Mouse (Mus musculus): Measurements from ENCODE around the gene Ppox. TPM values are rescaled to one million over a fixed set of nuclear protein-coding genes. Genes with fewer than 3 reads are reported as not detected.
A peak's percentile ranks its signal among the peaks of the same experiment; 100 is the strongest.
"Not testable (repeated sequence)": the region's sequence is repeated elsewhere in the genome, so short reads cannot be mapped to it uniquely, and the experiment has no call there.

The Ppox gene
- polyA plus RNA-seq, 1 experiment from 2014 or later, result 8.6 TPM

- peaks cover 18% of the 10 kb centered on the region for H3K79me2 ChIP-seq (ENCODE audit: inconsistent target)
- H3K36me3 ChIP-seq (ENCODE audit: inconsistent target), result 0 out of 2 replicates have a peak, but pooled peaks cover 4% of the 10 kb centered on the region
- H3K4me3 ChIP-seq (ENCODE audit: inconsistent target), result no peak within 1 kb of the TSS
- WGBS (ENCODE audit: missing documents), result 35% methylated on average over 5 of the region's 5 CpGs
- no peak within 1 kb of the TSS for H3K27ac ChIP-seq
Observed at GRCm38 (mm10) chr1:171249913-171250600, 30.9 kb downstream of the Ppox start, which contains the start of gene Adamts4. Gene Adamts4, plus strand, starts transcription at chr1:171250421.

GRCm38 (mm10) chr1:171248386-171249226 lies 32.4 kb downstream of the Ppox start:
- WGBS (ENCODE audit: missing documents), result 71% methylated on average over 2 of the region's 3 CpGs
- H3K79me2 ChIP-seq (ENCODE audit: inconsistent target), result peaks cover 32% of the 10 kb centered on the region
- peaks cover 15% of the 10 kb centered on the region; the same call in 1 of the 2 replicates for H3K36me3 ChIP-seq (ENCODE audit: inconsistent target)
- no peak overlapping the region for H3K27ac ChIP-seq
- no peak overlapping the region for H3K4me3 ChIP-seq (ENCODE audit: inconsistent target)

- H3K79me2 ChIP-seq (ENCODE audit: inconsistent target), result peaks cover 39% of the 10 kb centered on the region
- H3K36me3 ChIP-seq (ENCODE audit: inconsistent target), result peaks cover 22% of the 10 kb centered on the region; the same call in 1 of the 2 replicates
- H3K27ac ChIP-seq, result peak overlapping the region; percentile 71
- 0 out of 2 replicates have a peak overlapping the region, but pooled peaks have one; percentile 83 for H3K4me3 ChIP-seq (ENCODE audit: inconsistent target)
- 37% methylated on average over 3 of the region's 4 CpGs for WGBS (ENCODE audit: missing documents)
Observed at GRCm38 (mm10) chr1:171247916-171248315, 33.1 kb downstream of the Ppox start.

GRCm38 (mm10) chr1:171247453-171247841 lies 33.5 kb downstream of the Ppox start:
- H3K4me3 ChIP-seq (ENCODE audit: inconsistent target), result peak overlapping the region; percentile 83
- 24% methylated on average over 13 of the region's 13 CpGs for WGBS (ENCODE audit: missing documents)
- H3K27ac ChIP-seq, result peak overlapping the region; percentile 71
- peaks cover 25% of the 10 kb centered on the region; the same call in 1 of the 2 replicates for H3K36me3 ChIP-seq (ENCODE audit: inconsistent target)
- H3K79me2 ChIP-seq (ENCODE audit: inconsistent target), result peaks cover 44% of the 10 kb centered on the region

GRCm38 (mm10) chr1:171246709-171247452 lies 34.1 kb downstream of the Ppox start:
- Histone ChIP-seq H3K4me3 (ENCODE audit: inconsistent target) (peak overlapping the region; percentile 83), H3K27ac (peak overlapping the region; percentile 71), H3K79me2 (ENCODE audit: inconsistent target) (peaks cover 50% of the 10 kb centered on the region), H3K36me3 (ENCODE audit: inconsistent target) (peaks cover 30% of the 10 kb centered on the region; the same call in 1 of the 2 replicates)
- under 1% methylated on average over 39 of the region's 41 CpGs for WGBS (ENCODE audit: missing documents)

- no peak overlapping the region for H3K27ac ChIP-seq
- H3K36me3 ChIP-seq (ENCODE audit: inconsistent target), result peaks cover 45% of the 10 kb centered on the region
- 90% methylated on average over 8 of the region's 8 CpGs for WGBS (ENCODE audit: missing documents)
- H3K4me3 ChIP-seq (ENCODE audit: inconsistent target), result no peak overlapping the region
- peaks cover 65% of the 10 kb centered on the region for H3K79me2 ChIP-seq (ENCODE audit: inconsistent target)
Observed at GRCm38 (mm10) chr1:171245353-171245752, 35.6 kb downstream of the Ppox start.

- H3K36me3 ChIP-seq (ENCODE audit: inconsistent target), result peaks cover 78% of the 10 kb centered on the region
- WGBS (ENCODE audit: missing documents), result 93% methylated on average over 9 of the region's 12 CpGs
- not testable (repeated sequence) for H3K27ac ChIP-seq; H3K4me3 ChIP-seq (ENCODE audit: inconsistent target)
- H3K79me2 ChIP-seq (ENCODE audit: inconsistent target), result peaks cover 94% of the 10 kb centered on the region
Observed at GRCm38 (mm10) chr1:171241952-171242351, 39.0 kb downstream of the Ppox start.

- peaks cover 95% of the 10 kb centered on the region for H3K79me2 ChIP-seq (ENCODE audit: inconsistent target)
- no peak overlapping the region for H3K27ac ChIP-seq
- no peak overlapping the region for H3K4me3 ChIP-seq (ENCODE audit: inconsistent target)
- peaks cover 85% of the 10 kb centered on the region for H3K36me3 ChIP-seq (ENCODE audit: inconsistent target)
- 94% methylated on average over 8 of the region's 10 CpGs for WGBS (ENCODE audit: missing documents)
Observed at GRCm38 (mm10) chr1:171240911-171241310, 40.1 kb downstream of the Ppox start.

GRCm38 (mm10) chr1:171239992-171240744 lies 40.8 kb downstream of the Ppox start:
- Histone ChIP-seq H3K4me3 (ENCODE audit: inconsistent target) (no peak overlapping the region), H3K79me2 (ENCODE audit: inconsistent target) (peaks cover 95% of the 10 kb centered on the region), H3K27ac (no peak overlapping the region), H3K36me3 (ENCODE audit: inconsistent target) (peaks cover 82% of the 10 kb centered on the region)
- 93% methylated on average over 15 of the region's 15 CpGs for WGBS (ENCODE audit: missing documents)

GRCm38 (mm10) chr1:171238463-171238862 lies 42.5 kb downstream of the Ppox start:
- WGBS (ENCODE audit: missing documents), result 82% methylated on average over 14 of the region's 14 CpGs
- H3K36me3 ChIP-seq (ENCODE audit: inconsistent target), result peaks cover 69% of the 10 kb centered on the region
- no peak overlapping the region for H3K4me3 ChIP-seq (ENCODE audit: inconsistent target)
- peaks cover 86% of the 10 kb centered on the region for H3K79me2 ChIP-seq (ENCODE audit: inconsistent target)
- no peak overlapping the region for H3K27ac ChIP-seq

- 90% methylated on average over 5 of the region's 6 CpGs for WGBS (ENCODE audit: missing documents)
- Histone ChIP-seq H3K4me3 (ENCODE audit: inconsistent target) (no peak overlapping the region), H3K79me2 (ENCODE audit: inconsistent target) (peaks cover 86% of the 10 kb centered on the region), H3K27ac (no peak overlapping the region), H3K36me3 (ENCODE audit: inconsistent target) (peaks cover 60% of the 10 kb centered on the region)
Observed at GRCm38 (mm10) chr1:171237438-171237837, 43.5 kb downstream of the Ppox start.

GRCm38 (mm10) chr1:171235791-171236190 lies 45.2 kb downstream of the Ppox start:
- WGBS (ENCODE audit: missing documents), result 81% methylated on average over 3 of the region's 4 CpGs
- H3K4me3 ChIP-seq (ENCODE audit: inconsistent target), result no peak overlapping the region
- H3K79me2 ChIP-seq (ENCODE audit: inconsistent target), result peaks cover 86% of the 10 kb centered on the region
- peaks cover 47% of the 10 kb centered on the region for H3K36me3 ChIP-seq (ENCODE audit: inconsistent target)
- H3K27ac ChIP-seq, result peak overlapping the region; percentile 99

GRCm38 (mm10) chr1:171234538-171234937 lies 46.4 kb downstream of the Ppox start:
- Histone ChIP-seq H3K79me2 (ENCODE audit: inconsistent target) (peaks cover 86% of the 10 kb centered on the region), H3K4me3 (ENCODE audit: inconsistent target) (peak overlapping the region; percentile 99; the same call in 1 of the 2 replicates), H3K36me3 (ENCODE audit: inconsistent target) (peaks cover 47% of the 10 kb centered on the region), H3K27ac (peak overlapping the region; percentile 99)
- 54% methylated on average over 4 of the region's 4 CpGs for WGBS (ENCODE audit: missing documents)

GRCm38 (mm10) chr1:171234126-171234525 lies 46.9 kb downstream of the Ppox start, which contains the start of gene Fcer1g:
Gene Fcer1g, minus strand, starts transcription at chr1:171234365.
- peaks cover 88% of the 10 kb centered on the region for H3K79me2 ChIP-seq (ENCODE audit: inconsistent target)
- WGBS (ENCODE audit: missing documents), result 4% methylated on average over 14 of the region's 14 CpGs
- H3K27ac ChIP-seq, result peak within 1 kb of the TSS; percentile 99
- H3K4me3 ChIP-seq (ENCODE audit: inconsistent target), result peak within 1 kb of the TSS; percentile 99
- H3K36me3 ChIP-seq (ENCODE audit: inconsistent target), result peaks cover 47% of the 10 kb centered on the region
